ENCODE assay signal across 9 mouse cellular contexts in the genomic region with DNA sequence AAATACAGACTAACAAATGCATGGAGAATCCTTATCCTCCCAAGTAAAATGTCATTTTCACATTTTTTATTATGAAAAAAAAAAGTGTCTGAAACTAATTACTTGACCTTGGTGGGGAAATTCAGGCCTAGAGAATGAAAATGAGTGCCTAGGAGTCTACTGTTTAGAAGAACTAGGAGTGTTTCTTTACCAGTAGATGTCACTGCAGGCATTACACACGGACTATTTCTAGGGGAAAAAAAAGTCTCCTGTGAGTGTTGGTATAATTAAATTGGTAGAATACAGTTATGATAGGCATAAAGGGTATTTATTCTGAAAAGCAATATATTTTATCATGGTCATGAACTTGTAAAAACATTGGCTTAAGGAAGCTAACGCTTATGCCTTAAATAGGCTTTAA. TPM values are rescaled to one million over a fixed set of nuclear protein-coding genes. Genes with fewer than 3 reads are reported as not detected.
DNase-seq lines count a peak whose midpoint lies in the region; TF ChIP-seq lines count a peak whose summit lies in the region.
"Had no signal": no experiment of that assay in that cellular context is flagged by ENCODE, and none has a peak within 500 bp of the region (broad histone marks: within the 10 kb centered on the region; RNA-seq: fewer than 3 reads in every experiment).

No protein-coding gene starts in this region.

- H3K27ac ChIP-seq in gastrocnemius, adult 2 months: no peak overlapping the region

- H3K4me3 ChIP-seq in gastrocnemius, adult 2 months: no peak overlapping the region

- intact Hi-C loops in gastrocnemius, adult 2 months (cut with DNase I): loop anchor here (5.0 to 10.0 kb wide), 3 partner anchors 1044 to 1434 kb away; no protein-coding TSS in a partner anchor
- intact Hi-C loops in gastrocnemius, postnatal 36 days (cut with DNase I): loop anchor here (2.0 to 10.0 kb wide), 3 partner anchors 1045 to 1437 kb away; no protein-coding TSS in a partner anchor
- intact Hi-C loops in left cerebral cortex, postnatal 14 days (cut with DNase I): loop anchor here (2.0 to 10.0 kb wide), 2 partner anchors 1045 to 1117 kb away; no protein-coding TSS in a partner anchor

- TF ChIP-seq CTCF in gastrocnemius, adult 2 months (IDR thresholded peaks at IDR 0.05): peak; percentile 75

- DNase-seq in gastrocnemius, adult 2 months: no peak
- DNase-seq in gastrocnemius, postnatal 36 days: no peak
- DNase-seq in left cerebral cortex, postnatal 14 days (ENCODE audit: low spot score in 2 of 2): peak; percentile 7 to 36
- DNase-seq in left cerebral cortex, adult 8-10 months (ENCODE audit: low spot score in 2 of 2): no peak
- peak; percentile 42 for DNase-seq in MN1 (ENCODE audit: low spot score)
- DNase-seq in embryo, embryonic 10.5 days (ENCODE audit: low spot score): peak; percentile 67
- no peak for DNase-seq in ovary, postnatal 10 days (ENCODE audit: low spot score)
- no peak for DNase-seq in ovary, adult 18-20 months (ENCODE audit: low spot score)
- DNase-seq: adrenal gland, postnatal 10 days had no signal

RNA-seq across cellular contexts. Expression of a gene that starts 55.5 kb away (rescaled TPM):
- total RNA-seq in gastrocnemius, adult 2 months (2021): 10 to 100 TPM; 52.7 to 85.0 TPM
- 10 to 100 TPM; 44.1 to 47.1 TPM for total RNA-seq in gastrocnemius, postnatal 36 days (2021)
- total RNA-seq in left cerebral cortex, postnatal 14 days (2021): 10 to 100 TPM; 42.2 to 43.3 TPM
- 10 to 100 TPM; 51.1 to 55.9 (median 54.2) TPM for total RNA-seq in left cerebral cortex, adult 8-10 months (2022)

Comparison
In these comparisons a context has a peak if more than half of its experiments do, and no peak if none do; other contexts are left out.
1. DNase-seq: peak in left cerebral cortex, postnatal 14 days (2 of 2), MN1 (single experiment) and embryo, embryonic 10.5 days (single experiment); none in gastrocnemius, adult 2 months (single experiment), gastrocnemius, postnatal 36 days (0 of 2), left cerebral cortex, adult 8-10 months (0 of 2), ovary, postnatal 10 days (single experiment) and ovary, adult 18-20 months (single experiment).